Mouse (Mus musculus) ES-E14 (cell line): ENCODE measurements at regions not wholly inside any gene's neighbourhood (a gene's known extent, or its start where the extent isn't known, plus 50 kb on each side); places are given as distances from the start of the nearest gene placed in this dataset.

Experiments used
- CHD2 ChIP-seq: IDR thresholded peaks from 2 replicates; pipeline ENCODE4 v1.6.1; 2014; ENCODE audit warnings: mild to moderate bottlenecking, low read depth, low read length, inconsistent platforms
- HCFC1 ChIP-seq: IDR thresholded peaks from 2 replicates; pipeline ENCODE4 v1.6.1; 2012; ENCODE audit warnings: low read length, inconsistent platforms, borderline replicate concordance; ENCODE audit not compliant: insufficient read depth
- MAFK ChIP-seq: IDR thresholded peaks from 2 replicates; pipeline ENCODE4 v1.6.1; 2014; ENCODE audit warnings: mild to moderate bottlenecking, low read depth, low read length, inconsistent platforms; ENCODE audit not compliant: insufficient read depth
- ZC3H11A ChIP-seq: IDR thresholded peaks from 2 replicates; pipeline ENCODE4 v1.6.1; 2012; ENCODE audit warnings: low read depth, mild to moderate bottlenecking, inconsistent platforms, low read length, borderline replicate concordance

DNA sequence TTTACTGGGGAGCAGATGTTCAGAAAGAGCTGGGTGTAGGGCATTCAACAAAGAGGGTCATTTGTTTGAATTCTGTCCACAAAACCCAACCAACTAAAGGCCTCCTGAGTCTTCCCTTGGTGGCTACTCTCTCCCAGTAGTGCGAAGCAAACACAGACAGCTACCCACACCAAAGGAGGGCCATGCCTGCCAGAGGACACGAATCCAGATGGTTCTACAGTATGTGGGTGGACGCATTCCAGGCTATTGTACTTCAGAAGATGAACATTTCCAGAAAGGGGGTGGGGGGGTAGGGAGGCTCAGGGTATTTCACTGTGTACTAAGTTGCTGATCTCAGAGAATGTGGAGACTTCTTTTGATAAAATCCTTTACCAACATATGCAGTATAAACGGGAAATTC, 149.5 kb downstream of the 4930444P10Rik start:
- TF ChIP-seq CHD2 (no peak), HCFC1 (no peak), MAFK (no peak), ZC3H11A (no peak)
